Mouse (Mus musculus): ENCODE measurements around the gene Gm44973. TPM values are rescaled to one million over a fixed set of nuclear protein-coding genes. Genes with fewer than 3 reads are reported as not detected.
A peak's percentile ranks its signal among the peaks of the same experiment; 100 is the strongest.
"Not testable (repeated sequence)": the region's sequence is repeated elsewhere in the genome, so short reads cannot be mapped to it uniquely, and the experiment has no call there.

Gene Gm44973
- total RNA-seq, 2 experiments from 2014 or later = not detected

GRCm38 (mm10) chr7:5051193-5052192, 36.2 kb downstream of the Gm44973 start, which contains the start of gene Zfp580:
Gene Zfp580, plus strand, starts transcription at chr7:5051538.
- DNase-seq (ENCODE audit: low spot score in 2 of 2) = peak; percentile 57 to 74

- no peak for DNase-seq (ENCODE audit: low spot score in 2 of 2)
Observed at GRCm38 (mm10) chr7:5052438-5052837, 37.1 kb downstream of the Gm44973 start.

GRCm38 (mm10) chr7:5052931-5053343, 37.6 kb downstream of the Gm44973 start:
- no peak for DNase-seq (ENCODE audit: low spot score in 2 of 2)

GRCm38 (mm10) chr7:5053456-5054179, 38.3 kb downstream of the Gm44973 start:
- DNase-seq (ENCODE audit: low spot score in 2 of 2) = no peak

GRCm38 (mm10) chr7:5056651-5057263, 41.5 kb downstream of the Gm44973 start:
- DNase-seq (ENCODE audit: low spot score in 2 of 2) = no peak

GRCm38 (mm10) chr7:5057381-5057780, 42.1 kb downstream of the Gm44973 start:
- DNase-seq (ENCODE audit: low spot score in 2 of 2) = no peak

- no peak for DNase-seq (ENCODE audit: low spot score in 2 of 2)
Observed at GRCm38 (mm10) chr7:5057804-5058203, 42.5 kb downstream of the Gm44973 start.

GRCm38 (mm10) chr7:5058631-5059030, 43.3 kb downstream of the Gm44973 start:
- no peak for DNase-seq (ENCODE audit: low spot score in 2 of 2)

- DNase-seq (ENCODE audit: low spot score in 2 of 2) = no peak
Observed at GRCm38 (mm10) chr7:5059421-5059820, 44.1 kb downstream of the Gm44973 start.

- DNase-seq (ENCODE audit: low spot score in 2 of 2) = peak in 1 of 2 experiments; percentile 47
Observed at GRCm38 (mm10) chr7:5060239-5060731, 45.0 kb downstream of the Gm44973 start.

- DNase-seq (ENCODE audit: low spot score in 2 of 2) = peak; percentile 92 to 95
Observed at GRCm38 (mm10) chr7:5060944-5061773, 45.9 kb downstream of the Gm44973 start.

GRCm38 (mm10) chr7:5061774-5062359, 46.6 kb downstream of the Gm44973 start, which contains the start of gene U2af2:
Gene U2af2, plus strand, starts transcription at chr7:5062143.
- peak; percentile 89 for DNase-seq (ENCODE audit: low spot score in 2 of 2)

- peak in 1 of 2 experiments; percentile 50 for DNase-seq (ENCODE audit: low spot score in 2 of 2)
Observed at GRCm38 (mm10) chr7:5062360-5063001, 47.2 kb downstream of the Gm44973 start.

- DNase-seq (ENCODE audit: low spot score in 2 of 2) = no peak
Observed at GRCm38 (mm10) chr7:5064886-5065285, 49.6 kb downstream of the Gm44973 start.

GRCm38 (mm10) chr7:5073586-5073985, 58.3 kb downstream of the Gm44973 start:
- no peak for DNase-seq (ENCODE audit: low spot score in 2 of 2)

- no peak for DNase-seq (ENCODE audit: low spot score in 2 of 2)
Observed at GRCm38 (mm10) chr7:5074984-5075383, 59.7 kb downstream of the Gm44973 start.

GRCm38 (mm10) chr7:5076931-5077330, 61.6 kb downstream of the Gm44973 start:
- DNase-seq (ENCODE audit: low spot score in 2 of 2) = no peak

GRCm38 (mm10) chr7:5079365-5080009, 64.2 kb downstream of the Gm44973 start:
- DNase-seq (ENCODE audit: low spot score in 2 of 2) = not testable (repeated sequence)
